Mouse (Mus musculus): ENCODE measurements around the gene Snx29.
A peak's percentile ranks its signal among the peaks of the same experiment; 100 is the strongest.

Gene Snx29

DNA sequence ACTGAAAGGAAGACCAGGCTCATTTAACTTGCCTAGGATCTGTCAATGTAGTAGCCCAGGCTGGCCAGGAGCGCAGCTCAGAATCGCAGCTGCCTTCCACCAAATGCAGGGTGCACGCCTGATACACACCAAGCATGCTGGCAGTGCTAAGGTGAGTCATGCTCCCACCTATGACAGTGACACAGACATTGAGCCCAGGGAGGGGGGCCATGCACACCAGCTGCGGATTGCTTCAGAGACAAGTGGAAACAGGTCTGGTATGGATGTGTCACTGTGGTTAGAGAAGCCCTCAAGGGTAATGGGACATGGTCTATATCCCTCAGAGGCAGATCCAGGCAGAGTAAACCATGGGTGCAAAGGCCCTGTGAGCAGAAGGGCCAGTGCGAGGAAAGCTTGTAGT lies 425.2 kb downstream of the Snx29 start:
- DNase-seq = no peak

DNA sequence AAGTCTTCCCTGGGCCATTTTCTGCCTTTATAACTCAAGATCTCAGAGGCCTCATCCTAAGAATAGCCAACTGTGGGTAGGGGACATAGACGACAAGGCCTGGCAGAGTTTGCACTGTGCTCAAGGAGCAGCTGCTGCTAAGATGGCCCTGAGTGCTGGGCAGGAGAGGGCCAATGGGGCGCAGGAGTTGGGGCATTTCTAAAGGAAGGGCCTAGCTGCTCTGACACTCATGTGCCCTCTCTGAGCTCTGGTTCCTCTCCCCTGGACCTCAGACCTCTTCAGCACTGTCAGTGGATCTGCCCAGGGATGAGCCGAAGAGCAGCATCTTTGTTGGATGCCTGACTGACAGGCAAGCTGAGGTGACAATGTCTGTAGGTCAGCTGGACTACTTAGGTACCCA lies 426.4 kb downstream of the Snx29 start:
- DNase-seq = no peak

- DNase-seq = no peak
Measured at GRCm38 (mm10) chr16:11750605-11751004, 427.9 kb downstream of the Snx29 start.

- no peak for DNase-seq
Measured at GRCm38 (mm10) chr16:11752557-11752956, 429.8 kb downstream of the Snx29 start.

- no peak for DNase-seq
Measured at GRCm38 (mm10) chr16:11753466-11753865, 430.8 kb downstream of the Snx29 start.

DNA sequence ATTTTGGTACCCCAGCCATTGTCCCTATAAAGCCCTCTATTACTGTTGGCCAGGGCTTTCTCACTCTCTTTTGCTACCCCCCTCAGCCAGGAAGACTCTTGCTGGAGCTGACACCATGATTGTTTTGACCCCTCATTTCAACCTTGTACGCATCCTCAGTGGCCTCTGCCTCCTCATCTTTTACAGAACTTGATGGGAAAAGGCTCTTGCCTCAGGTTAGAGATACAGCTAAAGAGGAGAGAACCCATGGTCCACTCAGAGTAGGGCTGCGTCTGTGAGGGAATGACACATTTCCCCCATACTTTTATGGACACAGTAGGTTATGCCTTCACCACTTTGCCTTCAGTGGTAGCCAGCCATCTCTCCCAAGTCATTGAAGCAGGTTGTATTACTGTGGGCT lies 431.4 kb downstream of the Snx29 start:
- no peak for DNase-seq

DNA sequence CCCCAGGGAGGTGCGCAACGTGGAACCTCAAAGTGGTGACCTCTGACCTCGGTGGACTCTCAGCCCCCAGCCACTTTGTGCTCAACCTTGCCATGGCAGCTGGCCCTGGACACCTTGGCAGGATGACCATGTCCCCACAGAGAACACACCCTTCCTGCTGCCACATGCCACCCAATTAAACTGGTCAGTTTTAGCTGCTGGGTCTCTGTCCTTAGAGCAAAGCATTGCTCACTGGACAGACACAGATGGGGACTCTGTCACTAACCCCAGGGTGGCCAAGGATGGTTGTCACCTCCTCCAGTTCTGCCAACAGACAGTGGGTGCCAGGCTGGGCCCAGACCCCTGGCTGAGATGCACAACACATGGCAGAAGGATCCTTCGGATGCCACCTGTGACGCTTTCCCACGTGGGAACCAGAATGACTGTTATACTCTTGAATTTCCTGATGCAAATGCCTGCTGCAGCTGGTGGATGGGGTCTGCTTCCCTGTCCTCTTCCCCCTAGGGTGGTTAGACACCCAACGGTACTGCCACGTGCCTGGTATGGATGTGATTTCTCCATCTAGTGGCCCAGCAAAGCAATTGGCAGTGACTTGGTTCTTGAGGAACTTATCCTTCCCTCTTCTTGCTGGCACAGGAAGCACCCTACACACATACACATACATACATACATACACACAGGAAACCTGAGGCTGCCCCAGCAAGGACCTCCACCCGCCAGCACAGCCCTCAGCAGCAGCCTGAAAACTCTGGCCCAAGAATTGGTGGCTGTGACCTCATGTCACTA lies 432.8 kb downstream of the Snx29 start:
- DNase-seq = no peak

GRCm38 (mm10) chr16:11756598-11757245 lies 434.0 kb downstream of the Snx29 start:
- DNase-seq = no peak

DNA sequence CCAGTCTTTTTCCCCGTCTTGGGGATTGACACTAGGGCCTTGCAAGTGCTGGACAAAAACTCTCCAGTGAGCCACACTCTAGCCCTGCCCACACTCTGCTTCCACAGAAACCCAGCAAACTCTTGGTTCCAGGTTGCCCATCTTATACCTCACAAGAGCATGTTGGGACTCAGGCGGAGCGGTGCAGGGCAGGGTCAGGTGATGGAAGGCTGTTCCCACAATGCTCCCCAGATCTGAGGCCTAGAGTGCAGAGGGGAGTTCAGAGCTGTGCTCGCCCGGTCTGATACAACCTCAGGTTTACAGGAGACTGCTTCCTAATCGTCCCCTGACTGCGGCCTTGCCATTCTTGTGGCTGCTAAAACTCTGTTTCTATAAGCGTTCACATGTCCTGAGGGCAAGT lies 434.8 kb downstream of the Snx29 start:
- no peak for DNase-seq

DNA sequence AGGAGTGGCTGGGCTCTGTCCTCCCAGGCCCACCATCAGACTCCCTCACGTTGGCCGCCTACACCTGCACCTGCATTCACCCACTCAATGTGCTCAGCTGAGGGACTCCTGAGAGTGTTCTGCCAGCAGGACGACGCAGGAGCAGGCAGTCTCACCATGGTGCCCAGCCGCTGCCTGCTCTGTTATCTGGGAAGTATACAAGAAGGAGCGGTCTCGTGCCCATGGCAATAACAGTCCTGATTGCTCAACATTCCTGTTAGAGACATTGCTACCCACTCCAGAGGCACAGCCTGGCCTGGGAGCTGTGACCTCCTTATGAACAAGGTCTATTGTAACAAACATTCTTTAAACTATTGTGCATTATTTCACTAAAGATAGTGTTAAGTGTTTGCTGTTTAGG lies 435.2 kb downstream of the Snx29 start:
- DNase-seq = peak; percentile 70

DNA sequence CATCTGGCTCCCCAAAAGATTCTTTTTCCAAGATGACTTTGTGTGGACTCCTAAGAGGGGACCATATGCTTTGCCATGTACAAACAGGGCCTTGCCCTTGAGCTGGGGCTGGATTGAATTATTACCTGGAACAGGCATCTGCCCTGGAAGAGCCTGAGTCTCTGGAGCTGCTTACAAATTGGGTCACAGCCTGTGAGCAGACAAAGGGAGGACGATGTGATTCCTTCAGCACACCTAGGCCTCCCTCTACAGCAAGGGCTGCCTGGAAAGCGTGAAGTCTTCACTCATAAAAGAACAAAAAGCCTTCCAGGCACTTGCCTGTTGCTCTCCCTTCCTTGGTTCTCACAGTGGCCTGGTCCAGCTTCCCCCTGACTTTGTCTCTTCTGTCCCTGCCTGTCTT lies 449.6 kb downstream of the Snx29 start:
- no peak for DNase-seq

DNA sequence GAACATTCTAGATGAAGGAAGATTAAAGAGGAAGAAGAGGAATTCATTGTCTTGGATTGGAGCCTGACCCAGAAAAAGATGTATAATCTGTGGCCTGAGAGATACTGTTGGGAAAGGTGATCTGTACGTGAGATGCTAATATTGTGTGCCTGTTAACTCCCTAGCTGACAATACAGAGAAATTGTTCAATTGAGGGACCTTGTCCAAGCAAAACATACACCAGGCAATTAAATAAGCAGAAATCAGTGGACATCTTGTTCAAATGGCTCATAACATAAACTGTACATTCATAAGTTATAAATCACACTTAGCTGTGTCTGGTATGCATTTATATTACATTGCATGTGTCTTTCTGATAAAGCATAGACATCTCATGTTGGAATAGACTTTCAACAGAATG lies 451.6 kb downstream of the Snx29 start:
- no peak for DNase-seq

DNA sequence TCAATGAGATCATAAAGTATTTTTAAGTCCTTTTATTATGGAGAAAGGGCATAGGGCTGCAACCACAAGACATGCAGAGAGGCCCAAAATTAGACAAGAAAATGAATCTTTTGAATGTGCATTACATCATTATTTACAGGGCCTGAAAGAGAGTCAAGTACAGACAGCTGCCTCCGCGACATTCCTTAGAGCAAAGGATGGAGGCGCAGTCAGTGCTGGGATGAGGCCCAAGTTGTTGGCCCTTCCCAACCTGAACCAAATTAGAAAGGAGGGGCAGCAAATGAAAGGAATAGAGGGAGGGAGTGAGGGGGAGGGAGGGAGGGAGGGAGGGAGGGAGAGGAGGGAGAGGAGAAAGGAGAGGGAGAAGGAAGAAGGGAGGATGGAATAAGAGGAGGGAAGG lies 453.8 kb downstream of the Snx29 start:
- no peak for DNase-seq

DNA sequence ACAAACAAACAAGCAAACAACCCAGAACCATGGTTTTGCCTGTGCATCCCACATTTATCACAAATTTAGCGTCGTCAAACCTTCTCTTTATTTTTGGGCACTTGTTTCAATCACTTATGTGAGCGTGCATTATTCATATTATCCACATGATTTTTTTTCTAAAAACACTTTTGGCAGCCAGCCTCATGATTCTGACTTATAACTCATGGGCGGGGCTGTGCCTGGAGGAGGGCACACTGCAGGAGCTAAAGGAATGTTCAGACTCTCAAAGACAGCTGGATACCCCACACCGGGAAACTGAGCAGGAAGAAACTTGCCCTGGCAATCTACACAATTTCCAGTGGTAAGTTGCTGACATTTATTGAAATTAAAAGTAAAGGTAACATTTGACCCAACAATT lies 455.5 kb downstream of the Snx29 start:
- DNase-seq = no peak

GRCm38 (mm10) chr16:11778715-11779460 lies 456.2 kb downstream of the Snx29 start:
- no peak for DNase-seq

DNA sequence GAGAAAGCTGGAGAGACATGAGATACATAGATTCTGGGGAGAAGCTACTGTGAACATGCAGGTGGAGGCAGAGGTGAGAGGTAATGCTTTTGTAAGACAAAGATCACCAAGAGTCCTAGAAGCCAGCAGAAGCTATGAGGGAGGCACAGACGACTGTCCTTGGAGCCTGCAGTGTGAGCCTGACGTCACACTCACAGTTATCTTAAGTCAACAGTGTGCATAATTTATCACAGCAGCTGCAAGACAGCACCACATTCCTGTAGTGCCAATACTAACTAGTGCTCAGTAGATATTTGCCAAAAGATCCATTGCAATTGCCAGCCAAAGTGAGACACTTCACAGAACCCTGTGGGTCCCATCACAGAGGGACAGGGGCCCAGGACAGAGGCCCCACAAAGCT lies 459.4 kb downstream of the Snx29 start:
- DNase-seq = no peak

GRCm38 (mm10) chr16:11783337-11783736 lies 460.6 kb downstream of the Snx29 start:
- no peak for DNase-seq

DNA sequence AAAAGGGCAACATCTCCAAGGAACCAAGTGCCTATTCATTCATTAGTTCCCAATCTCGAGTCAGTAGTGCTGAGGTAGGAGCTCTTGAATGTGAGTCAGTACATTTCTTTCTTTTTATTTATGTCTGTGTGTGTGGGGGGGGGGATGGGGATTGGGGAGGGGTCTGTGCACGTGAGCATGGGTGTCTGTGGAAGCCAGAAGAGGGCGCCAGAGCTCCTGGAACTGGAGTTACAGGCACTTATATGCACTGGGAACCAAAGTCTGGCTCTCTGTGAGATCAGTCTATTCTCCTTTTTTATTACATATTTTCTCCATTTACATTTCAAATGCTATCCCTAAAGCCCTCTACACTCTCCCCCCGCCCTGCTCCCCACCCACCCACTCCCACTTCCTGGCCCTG lies 461.6 kb downstream of the Snx29 start:
- no peak for DNase-seq

- no peak for DNase-seq
Measured at GRCm38 (mm10) chr16:11785806-11786205, 463.1 kb downstream of the Snx29 start.

- DNase-seq = no peak
Measured at GRCm38 (mm10) chr16:11790476-11790875, 467.8 kb downstream of the Snx29 start.

- no peak for DNase-seq
Measured at GRCm38 (mm10) chr16:11793391-11793790, 470.7 kb downstream of the Snx29 start.

GRCm38 (mm10) chr16:11794628-11795027 lies 471.9 kb downstream of the Snx29 start:
- no peak for DNase-seq

DNA sequence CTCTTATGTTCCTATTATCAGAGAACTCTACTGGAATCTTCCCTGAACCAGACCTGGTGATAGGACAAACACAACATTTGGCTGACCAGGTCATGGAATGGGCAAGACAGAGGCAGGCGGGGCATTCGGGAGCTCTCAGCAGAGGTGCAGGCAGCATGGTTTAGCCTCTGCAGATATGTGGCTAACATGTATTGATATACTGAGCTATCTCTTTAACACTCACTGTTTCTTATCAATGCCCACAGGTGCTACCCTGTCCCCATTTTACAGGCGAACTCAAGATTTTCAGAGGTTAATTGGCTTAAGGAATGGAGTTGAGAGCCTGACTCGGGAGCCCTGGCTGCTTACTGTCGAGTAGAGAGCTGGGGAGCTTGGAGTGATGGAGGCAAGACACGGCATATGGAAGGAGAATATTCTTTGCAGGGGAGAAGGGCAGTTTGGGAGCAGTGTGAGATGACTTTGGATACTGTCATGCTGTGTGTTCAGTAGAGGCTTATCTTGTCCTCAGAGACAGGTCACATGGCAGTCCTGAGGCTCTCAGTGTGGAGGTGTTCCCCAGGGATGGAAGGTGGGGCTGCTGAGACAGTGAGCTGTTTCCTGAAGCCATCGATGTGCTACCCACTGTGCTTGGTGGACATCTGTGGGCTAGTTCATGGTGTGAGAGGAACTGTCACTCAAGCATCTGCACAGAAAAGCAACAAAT lies 473.2 kb downstream of the Snx29 start:
- no peak for DNase-seq

Data from lung, postnatal 36 days (tissue).